ENCODE assay signal across 9 mouse cellular contexts in the genomic region with DNA sequence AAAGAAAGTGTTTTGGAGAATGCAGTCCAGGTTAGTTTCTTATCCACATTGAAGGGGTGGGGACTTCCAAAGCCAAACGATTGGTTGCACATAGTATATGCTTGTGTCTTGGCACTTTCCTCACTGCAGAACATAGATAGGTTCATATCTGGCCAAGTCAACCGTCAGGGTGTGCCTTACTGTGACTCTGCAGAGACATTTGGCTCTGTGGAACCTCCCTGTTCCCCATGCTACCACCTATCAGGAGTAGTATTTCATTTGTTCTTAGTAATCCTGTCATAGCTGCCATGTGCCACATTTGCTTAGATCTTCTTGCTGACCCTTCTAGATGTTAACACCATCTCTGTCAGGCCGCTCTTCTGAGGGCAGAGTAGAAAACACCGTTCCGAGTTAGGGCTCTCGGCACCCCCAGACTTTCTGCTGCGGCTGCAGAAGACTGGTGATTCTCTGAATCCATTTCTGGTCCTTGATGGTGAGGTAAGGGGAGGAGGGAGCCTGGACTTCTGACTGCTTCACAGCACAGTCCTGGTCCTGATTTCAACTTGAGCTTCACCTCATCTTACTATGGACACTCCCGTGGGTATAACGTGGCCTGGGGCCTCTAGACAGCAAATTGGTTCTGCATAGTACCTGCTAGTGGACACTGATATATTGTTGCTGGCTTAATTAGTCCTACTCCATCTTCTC. TPM values are rescaled to one million over a fixed set of nuclear protein-coding genes. Genes with fewer than 3 reads are reported as not detected.
DNase-seq lines count a peak whose midpoint lies in the region; ATAC-seq and TF ChIP-seq lines count a peak whose summit lies in the region.
"Had no signal": no experiment of that assay in that cellular context is flagged by ENCODE, and none has a peak within 500 bp of the region (broad histone marks: within the 10 kb centered on the region; RNA-seq: fewer than 3 reads in every experiment).

No protein-coding gene starts in this region.

- 64% methylated on average over 9 of the region's 9 CpGs for WGBS in lung, adult 2 months
- WGBS in liver, embryonic 12.5 days (ENCODE audit: insufficient replicate concordance): 34% methylated on average over 9 of the region's 9 CpGs
- WGBS in stomach, embryonic 14.5 days: 63% methylated on average over 9 of the region's 9 CpGs
- WGBS in midbrain, embryonic 15.5 days: 88% methylated on average over 9 of the region's 9 CpGs

- H3K9me3 ChIP-seq in liver, embryonic 12.5 days (replicated peaks): peaks cover 2% of the 10 kb centered on the region; the same call in 1 of the 2 replicates
- H3K9me3 ChIP-seq in stomach, embryonic 14.5 days (ENCODE audit: control insufficient read depth, low read depth, low read length): no peaks in the 10 kb centered on the region; the same call in 1 of the 2 replicates
- H3K9me3 ChIP-seq in midbrain, embryonic 15.5 days: no peaks in the 10 kb centered on the region

- DNase-seq in lung, adult 2 months: peak; percentile 26
- DNase-seq in lung, postnatal 4 days: no peak
- no peak for DNase-seq in T-cell, adult 2 months (ENCODE audit: low spot score)

- H3K27ac ChIP-seq in liver, embryonic 12.5 days: peak overlapping the region; percentile 99
- peak overlapping the region; percentile 89 for H3K27ac ChIP-seq in stomach, embryonic 14.5 days (ENCODE audit: low read length)
- H3K27ac ChIP-seq in midbrain, embryonic 15.5 days: no peak overlapping the region

- TF ChIP-seq CTCF in lung, adult 2 months (IDR thresholded peaks at IDR 0.05; ENCODE audit: insufficient read depth, low read length): no peak

- no peak overlapping the region for H3K4me3 ChIP-seq in lung, adult 2 months (replicated peaks; ENCODE audit: extremely low read depth, low read depth, low read length)
- H3K4me3 ChIP-seq in liver, embryonic 12.5 days: peak overlapping the region; percentile 57
- H3K4me3 ChIP-seq in stomach, embryonic 14.5 days (ENCODE audit: low read depth, low read length): no peak overlapping the region
- H3K4me3 ChIP-seq in midbrain, embryonic 15.5 days: no peak overlapping the region

- peak overlapping the region; percentile 74 for H3K9ac ChIP-seq in liver, embryonic 12.5 days
- H3K9ac ChIP-seq in stomach, embryonic 14.5 days (replicated peaks; ENCODE audit: low read depth, low read length): no peak overlapping the region
- no peak overlapping the region for H3K9ac ChIP-seq in midbrain, embryonic 15.5 days

- H3K4me1 ChIP-seq in lung, adult 2 months (ENCODE audit: control insufficient read depth, insufficient read depth, low read length): peaks cover 5% of the 10 kb centered on the region
- peaks cover 75% of the 10 kb centered on the region for H3K4me1 ChIP-seq in liver, embryonic 12.5 days
- H3K4me1 ChIP-seq in stomach, embryonic 14.5 days (ENCODE audit: control insufficient read depth, insufficient read depth, low read length): no peaks in the 10 kb centered on the region
- no peaks in the 10 kb centered on the region for H3K4me1 ChIP-seq in midbrain, embryonic 15.5 days

- H3K36me3 ChIP-seq in liver, embryonic 12.5 days: peaks cover 7% of the 10 kb centered on the region
- no peaks in the 10 kb centered on the region for H3K36me3 ChIP-seq in stomach, embryonic 14.5 days (ENCODE audit: control insufficient read depth, insufficient read depth, low read length)
- no peaks in the 10 kb centered on the region for H3K36me3 ChIP-seq in midbrain, embryonic 15.5 days (replicated peaks)
- H3K36me3 ChIP-seq: G1E had no signal

- no peak for TF ChIP-seq POLR2A in lung, adult 2 months (IDR thresholded peaks at IDR 0.05; ENCODE audit: borderline replicate concordance, extremely low read depth, low read depth, low read length)

- ATAC-seq in erythroblast, adult 5-6 weeks (replicated peaks; ENCODE audit: low FRiP score, poor library complexity, severe bottlenecking): peak; percentile 95
- peak; percentile 100 for ATAC-seq in liver, embryonic 12.5 days
- ATAC-seq in stomach, embryonic 14.5 days (ENCODE audit: insufficient number of reproducible peaks, insufficient read depth, low FRiP score, low read depth): peak; percentile 90
- no peak for ATAC-seq in midbrain, embryonic 15.5 days (replicated peaks)
- ATAC-seq: inflammation-experienced regulatory T-cells, adult 6 months had no signal

- H3K27me3 ChIP-seq in liver, embryonic 12.5 days (replicated peaks): no peaks in the 10 kb centered on the region
- no peaks in the 10 kb centered on the region for H3K27me3 ChIP-seq in stomach, embryonic 14.5 days (ENCODE audit: control insufficient read depth, insufficient read depth, low read length)
- no peaks in the 10 kb centered on the region for H3K27me3 ChIP-seq in midbrain, embryonic 15.5 days (replicated peaks)

- peak overlapping the region; percentile 75 for H3K4me2 ChIP-seq in liver, embryonic 12.5 days
- 0 out of 2 replicates have a peak overlapping the region, but pooled peaks have one; percentile 12 for H3K4me2 ChIP-seq in stomach, embryonic 14.5 days (replicated peaks; ENCODE audit: low read depth, low read length)
- no peak overlapping the region for H3K4me2 ChIP-seq in midbrain, embryonic 15.5 days

RNA-seq across cellular contexts. Expression of a gene that starts 34.3 kb away (rescaled TPM):
- 4.2 and 4.3 TPM in 2 replicates for polyA plus RNA-seq in lung, adult 2 months (2012; rRNA removed)
- total RNA-seq in erythroblast, adult 5-6 weeks (2015; ENCODE audit: low replicate concordance): 48.1 and 68.0 TPM in 2 replicates
- 59.3 and 69.0 TPM in 2 replicates for total RNA-seq in erythroblast, adult 5-6 weeks (2017; ENCODE audit: low replicate concordance)
- 61.8 and 62.3 TPM in 2 replicates for polyA plus RNA-seq in liver, embryonic 12.5 days (2016; fragmentation: Nextera tagmentation; extraction: Ambion mirVana)
- 17.0 and 24.4 TPM in 2 replicates for polyA plus RNA-seq in stomach, embryonic 14.5 days (2014; fragmentation: Nextera tagmentation; extraction: Ambion mirVana)
- 7.1 and 8.5 TPM in 2 replicates for polyA plus RNA-seq in midbrain, embryonic 15.5 days (2015; fragmentation: Nextera tagmentation; extraction: Ambion mirVana)
